Mouse (Mus musculus) MEL (cell line): Measurements from ENCODE around the gene Cd300c. TPM values are rescaled to one million over a fixed set of nuclear protein-coding genes. Genes with fewer than 3 reads are reported as not detected.

Source experiments
- DNase-seq: peaks from one replicate; pipeline ENCODE4 v3.0.0; 2011; ENCODE audit warnings: low read depth, low spot score
- H3K27ac ChIP-seq: 2 replicates; pipeline ENCODE4 v1.5.1; 2012; ENCODE audit warnings: low read depth, mild to moderate bottlenecking, control low read depth, low read length, moderate library complexity; ENCODE audit not compliant: control insufficient read depth
- H3K27me3 ChIP-seq, 2 experiments: fragments of 150-350 bp in 1 of 2; sonication (generic) in 1 of 2; 2 replicates each; pipeline ENCODE4 v1.6.1; 2012; ENCODE audit warnings: low read length in 2 of 2, mild to moderate bottlenecking in 2 of 2, improper control_type of control experiment in 1 of 2, moderate library complexity in 1 of 2; ENCODE audit not compliant: insufficient read depth in 2 of 2, control insufficient read depth in 1 of 2
- H3K36me3 ChIP-seq, 2 experiments: 2 replicates each; pipeline ENCODE4 v1.6.1; 2012 to 2014; ENCODE audit warnings: low read length in 2 of 2, improper control_type of control experiment in 1 of 2, inconsistent platforms in 1 of 2, mild to moderate bottlenecking in 1 of 2; ENCODE audit not compliant: insufficient read depth in 2 of 2, control insufficient read depth in 1 of 2
- H3K4me1 ChIP-seq, 2 experiments: fragments of 150-350 bp in 1 of 2; sonication (generic) in 1 of 2; 2 replicates each; pipeline ENCODE4 v1.6.1; 2012; ENCODE audit warnings: low read length in 2 of 2, improper control_type of control experiment in 1 of 2, mild to moderate bottlenecking in 1 of 2; ENCODE audit not compliant: insufficient read depth in 2 of 2, control insufficient read depth in 1 of 2
- H3K4me3 ChIP-seq, 2 experiments: fragments of 150-350 bp in 1 of 2; sonication (generic) in 1 of 2; 2 replicates each; pipeline ENCODE4 v1.5.1; 2012; ENCODE audit warnings: low read depth in 2 of 2, low read length in 2 of 2, mild to moderate bottlenecking in 2 of 2, moderate library complexity in 2 of 2, control low read depth in 1 of 2, improper control_type of control experiment in 1 of 2; ENCODE audit not compliant: control insufficient read depth in 1 of 2, insufficient read depth in 1 of 2
- H3K79me2 ChIP-seq: 2 replicates; pipeline ENCODE4 v1.6.1; 2012; ENCODE audit warnings: mild to moderate bottlenecking, low read length, moderate library complexity; ENCODE audit not compliant: control insufficient read depth, poor library complexity, insufficient read depth
- H3K9ac ChIP-seq: 2 replicates; pipeline ENCODE4 v1.6.1; 2012; ENCODE audit warnings: low read depth, mild to moderate bottlenecking, control low read depth, low read length, moderate library complexity; ENCODE audit not compliant: control insufficient read depth, poor library complexity, severe bottlenecking
- H3K9me3 ChIP-seq: fragments of 150-350 bp; sonication (generic); replicated peaks from 2 replicates; pipeline ENCODE4 v1.6.1; 2012; ENCODE audit warnings: mild to moderate bottlenecking, low read length, improper control_type of control experiment, moderate library complexity; ENCODE audit not compliant: insufficient read depth
- BHLHE40 ChIP-seq: IDR thresholded peaks from 2 replicates; pipeline ENCODE4 v1.6.1; 2012; ENCODE audit warnings: low read depth, mild to moderate bottlenecking, inconsistent platforms, low read length, improper control_type of control experiment, borderline replicate concordance
- CHD1 ChIP-seq: IDR thresholded peaks from 2 replicates; pipeline ENCODE4 v1.6.1; 2012; ENCODE audit warnings: low read depth, mild to moderate bottlenecking, inconsistent platforms, low read length, improper control_type of control experiment
- CHD2 ChIP-seq: IDR thresholded peaks from 2 replicates; pipeline ENCODE4 v1.6.1; 2011; ENCODE audit warnings: low read length, improper control_type of control experiment
- E2F4 ChIP-seq: IDR thresholded peaks from 2 replicates; pipeline ENCODE4 v1.6.1; 2011; ENCODE audit warnings: low read depth, low read length, improper control_type of control experiment, borderline replicate concordance
- EP300 ChIP-seq, 2 experiments: IDR thresholded peaks; 2 replicates each; pipeline ENCODE4 v1.6.1; 2011; ENCODE audit warnings: improper control_type of control experiment in 2 of 2, low read length in 2 of 2, low read depth in 1 of 2, mild to moderate bottlenecking in 1 of 2
- ETS1 ChIP-seq: IDR thresholded peaks from 2 replicates; pipeline ENCODE4 v1.6.1; 2012; ENCODE audit warnings: low read depth, mild to moderate bottlenecking, inconsistent platforms, low read length, improper control_type of control experiment, moderate library complexity
- GABPA ChIP-seq: IDR thresholded peaks from 2 replicates; pipeline ENCODE4 v1.6.1; 2012; ENCODE audit warnings: low read depth, mild to moderate bottlenecking, inconsistent platforms, low read length, improper control_type of control experiment, moderate library complexity
- GATA1 ChIP-seq: IDR thresholded peaks from 2 replicates; pipeline ENCODE4 v1.6.1; 2011; ENCODE audit warnings: low read depth, low read length, improper control_type of control experiment
- HCFC1 ChIP-seq: IDR thresholded peaks from 2 replicates; pipeline ENCODE4 v1.6.1; 2012; ENCODE audit warnings: low read depth, mild to moderate bottlenecking, inconsistent platforms, low read length, improper control_type of control experiment, moderate library complexity
- JUND ChIP-seq: IDR thresholded peaks from 2 replicates; pipeline ENCODE4 v1.6.1; 2011; ENCODE audit warnings: low read depth, mild to moderate bottlenecking, improper control_type of control experiment, low read length
- MAX ChIP-seq: IDR thresholded peaks from 2 replicates; pipeline ENCODE4 v1.6.1; 2011; ENCODE audit warnings: low read length, improper control_type of control experiment
- MAZ ChIP-seq: IDR thresholded peaks from 2 replicates; pipeline ENCODE4 v1.6.1; 2012; ENCODE audit warnings: low read depth, mild to moderate bottlenecking, inconsistent platforms, low read length, improper control_type of control experiment
- MYB ChIP-seq: IDR thresholded peaks from 2 replicates; pipeline ENCODE4 v1.6.1; 2011; ENCODE audit warnings: mild to moderate bottlenecking, low read depth, low read length, improper control_type of control experiment
- NELFE ChIP-seq: IDR thresholded peaks from 2 replicates; pipeline ENCODE4 v1.6.1; 2011; ENCODE audit warnings: low read depth, low read length, improper control_type of control experiment
- NRF1 ChIP-seq: IDR thresholded peaks from 2 replicates; pipeline ENCODE4 v1.6.1; 2014; ENCODE audit warnings: low read depth, mild to moderate bottlenecking, inconsistent platforms, low read length, improper control_type of control experiment, moderate library complexity; ENCODE audit not compliant: poor library complexity, insufficient read depth, severe bottlenecking
- POLR2A ChIP-seq, 2 experiments: IDR thresholded peaks; 2 replicates each; pipeline ENCODE4 v1.6.1; 2011 to 2012; ENCODE audit warnings: low read length in 2 of 2, mild to moderate bottlenecking in 2 of 2, control low read depth in 1 of 2, improper control_type of control experiment in 1 of 2, low read depth in 1 of 2, moderate library complexity in 1 of 2; ENCODE audit not compliant: control insufficient read depth in 1 of 2, insufficient read depth in 1 of 2, poor library complexity in 1 of 2
- POLR2AphosphoS2 ChIP-seq: IDR thresholded peaks from 2 replicates; pipeline ENCODE4 v1.6.1; 2011; ENCODE audit warnings: low read length, improper control_type of control experiment
- POLR2AphosphoS5 ChIP-seq: IDR thresholded peaks from 2 replicates; pipeline ENCODE4 v1.6.1; 2012; ENCODE audit warnings: low read depth, borderline replicate concordance, mild to moderate bottlenecking, inconsistent platforms, low read length, moderate library complexity, mixed read lengths
- RAD21 ChIP-seq: IDR thresholded peaks from 2 replicates; pipeline ENCODE4 v1.6.1; 2011; ENCODE audit warnings: mild to moderate bottlenecking, low read depth, low read length, improper control_type of control experiment
- RCOR1 ChIP-seq: IDR thresholded peaks from 2 replicates; pipeline ENCODE4 v1.6.1; 2012; ENCODE audit warnings: low read depth, mild to moderate bottlenecking, inconsistent platforms, low read length, improper control_type of control experiment
- SIN3A ChIP-seq: IDR thresholded peaks from 2 replicates; pipeline ENCODE4 v1.6.1; 2012; ENCODE audit warnings: low read length, improper control_type of control experiment, inconsistent platforms
- SMC3 ChIP-seq: IDR thresholded peaks from 2 replicates; pipeline ENCODE4 v1.6.1; 2011; ENCODE audit warnings: low read depth, low read length, improper control_type of control experiment
- TAL1 ChIP-seq: IDR thresholded peaks from 2 replicates; pipeline ENCODE4 v1.6.1; 2012; ENCODE audit warnings: mild to moderate bottlenecking, inconsistent platforms, low read length, moderate library complexity, mixed read lengths
- TBP ChIP-seq: IDR thresholded peaks from 2 replicates; pipeline ENCODE4 v1.8.0; 2011; ENCODE audit warnings: low read depth, low read length, improper control_type of control experiment
- TCF12 ChIP-seq: IDR thresholded peaks from 2 replicates; pipeline ENCODE4 v1.6.1; 2014; ENCODE audit warnings: low read depth, mild to moderate bottlenecking, inconsistent platforms, low read length, improper control_type of control experiment, moderate library complexity
- UBTF ChIP-seq: IDR thresholded peaks from 2 replicates; pipeline ENCODE4 v1.6.1; 2012; ENCODE audit warnings: low read depth, mild to moderate bottlenecking, inconsistent platforms, low read length, improper control_type of control experiment, moderate library complexity, borderline replicate concordance; ENCODE audit not compliant: insufficient read depth
- USF1 ChIP-seq: IDR thresholded peaks from 2 replicates; pipeline ENCODE4 v1.6.1; 2014; ENCODE audit warnings: low read depth, mild to moderate bottlenecking, inconsistent platforms, low read length, improper control_type of control experiment, moderate library complexity
- USF2 ChIP-seq, 2 experiments: IDR thresholded peaks; 2 replicates each; pipeline ENCODE4 v1.6.1; 2011 to 2012; ENCODE audit warnings: improper control_type of control experiment in 2 of 2, low read length in 2 of 2, borderline replicate concordance in 1 of 2, inconsistent platforms in 1 of 2, low read depth in 1 of 2, mild to moderate bottlenecking in 1 of 2; ENCODE audit not compliant: insufficient read depth in 1 of 2
- ZC3H11A ChIP-seq: IDR thresholded peaks from 2 replicates; pipeline ENCODE4 v1.6.1; 2012; ENCODE audit warnings: low read depth, mild to moderate bottlenecking, inconsistent platforms, low read length, improper control_type of control experiment
- ZKSCAN1 ChIP-seq: IDR thresholded peaks from 2 replicates; pipeline ENCODE4 v1.6.1; 2012; ENCODE audit warnings: low read depth, mild to moderate bottlenecking, inconsistent platforms, low read length, improper control_type of control experiment, moderate library complexity
- ZMIZ1 ChIP-seq: IDR thresholded peaks from 2 replicates; pipeline ENCODE4 v1.6.1; 2012; ENCODE audit warnings: low read depth, mild to moderate bottlenecking, inconsistent platforms, low read length, improper control_type of control experiment, moderate library complexity
- polyA plus RNA-seq, 2 experiments: library from polyadenylated mRNA; stranded (reverse) in 1 of 2; unstranded in 1 of 2; fragments of >175 nt in 1 of 2; fragments of >200 nt in 1 of 2; gene quantifications; 2 replicates each; pipeline versions ENCODE4 v1.2.1 to v1.2.4; 2012; ENCODE audit warnings: low replicate concordance in 2 of 2, low read depth in 1 of 2; ENCODE audit not compliant: insufficient read length in 2 of 2, insufficient read depth in 1 of 2, missing spikeins in 1 of 2
- total RNA-seq: library from RNA; depleted of rRNA; stranded (reverse); fragments of 300-350 nt; gene quantifications from 2 replicates; pipeline ENCODE4 v1.2.3, GENCODE M21; 2012

The Cd300c gene
- total and polyA plus RNA-seq, 3 experiments: not detected

- no peak overlapping the region for H3K27ac ChIP-seq
- TF ChIP-seq JUND (no peak), BHLHE40 (no peak), MAZ (no peak), RCOR1 (no peak), ZKSCAN1 (no peak), POLR2AphosphoS2 (no peak), E2F4 (no peak), NELFE (no peak), SIN3A (no peak), CHD2 (no peak), SMC3 (no peak), TCF12 (no peak), UBTF (no peak), ETS1 (no peak), USF1 (no peak), NRF1 (no peak), ZC3H11A (no peak), EP300 (IDR thresholded peaks at IDR 0.05; ENCODE audit: low read depth in 1 of 2, low read length in 2 of 2) (no peak), POLR2A (IDR thresholded peaks at IDR 0.05; ENCODE audit: control insufficient read depth in 1 of 2, insufficient read depth in 1 of 2, low read depth in 1 of 2, low read length in 2 of 2, poor library complexity in 1 of 2) (no peak)
- TF ChIP-seq, all 39 proteins: peak for 0
- Histone ChIP-seq H3K9me3 (no peaks in the 10 kb centered on the region), H3K36me3 (no peaks in the 10 kb centered on the region), H3K4me1 (no peaks in the 10 kb centered on the region), H3K4me3 (no peak overlapping the region), H3K79me2 (no peaks in the 10 kb centered on the region), H3K9ac (no peak overlapping the region), H3K27me3 (no peaks in the 10 kb centered on the region)
- DNase-seq: no peak
These were observed 35.4 kb downstream of the Cd300c start for GRCm38 (mm10) chr11:114933591-114933990.

GRCm38 (mm10) chr11:114931041-114931440 lies 37.9 kb downstream of the Cd300c start:
- Histone ChIP-seq H3K9ac (no peak overlapping the region), H3K4me3 (no peak overlapping the region), H3K27me3 (no peaks in the 10 kb centered on the region), H3K9me3 (no peaks in the 10 kb centered on the region), H3K79me2 (no peaks in the 10 kb centered on the region), H3K27ac (no peak overlapping the region), H3K36me3 (no peaks in the 10 kb centered on the region), H3K4me1 (no peaks in the 10 kb centered on the region)
- DNase-seq: no peak
- TF ChIP-seq MAX (no peak), POLR2AphosphoS2 (no peak), NELFE (no peak), TAL1 (no peak), USF1 (no peak), GABPA (no peak), GATA1 (no peak), UBTF (no peak), CHD1 (no peak), ZMIZ1 (no peak), ETS1 (no peak), USF2 (IDR thresholded peaks at IDR 0.05; ENCODE audit: borderline replicate concordance in 1 of 2, insufficient read depth in 1 of 2, low read depth in 1 of 2, low read length in 2 of 2) (no peak), TBP (no peak), RCOR1 (no peak), POLR2AphosphoS5 (no peak), MYB (no peak), RAD21 (no peak), HCFC1 (no peak)
- TF ChIP-seq, all 39 proteins: peak for 0
